Mouse (Mus musculus) stomach, postnatal 0 days (tissue): ENCODE measurements at regions not wholly inside any gene's neighbourhood (a gene's known extent, or its start where the extent isn't known, plus 50 kb on each side); places are given as distances from the start of the nearest gene placed in this dataset.

Source experiments
- CTCF ChIP-seq: IDR thresholded peaks from 2 replicates; pipeline ENCODE4 v1.5.1; 2016; ENCODE audit warnings: antibody characterized with exemption, low read depth, mild to moderate bottlenecking, moderate library complexity
- EP300 ChIP-seq: optimal IDR thresholded peaks from 2 replicates; pipeline ENCODE3; 2016; ENCODE audit warnings: antibody characterized with exemption

DNA sequence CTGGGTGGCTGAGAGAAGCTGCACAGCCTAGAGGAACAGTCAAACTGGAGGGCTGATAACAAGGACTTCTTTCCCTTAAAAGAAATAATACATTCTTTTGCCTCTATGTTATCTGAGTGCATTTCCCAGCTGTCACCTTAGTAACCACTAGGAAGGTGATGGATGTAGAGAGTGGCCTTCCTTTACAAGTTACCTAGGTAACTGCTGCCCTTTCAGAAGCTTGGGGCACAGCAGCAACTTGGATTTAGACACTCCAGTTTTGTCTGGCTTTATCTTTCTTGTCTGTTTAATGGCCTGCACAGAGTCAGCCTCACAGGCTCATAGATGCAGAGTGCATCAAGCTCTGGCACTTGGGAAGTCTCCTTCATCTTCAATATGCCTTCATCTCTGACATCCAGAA is 101.4 kb upstream of the Shh start:
- TF ChIP-seq CTCF (no peak), EP300 (no peak)
